Mouse (Mus musculus): ENCODE results near the gene Cyp2f2.

DNA sequence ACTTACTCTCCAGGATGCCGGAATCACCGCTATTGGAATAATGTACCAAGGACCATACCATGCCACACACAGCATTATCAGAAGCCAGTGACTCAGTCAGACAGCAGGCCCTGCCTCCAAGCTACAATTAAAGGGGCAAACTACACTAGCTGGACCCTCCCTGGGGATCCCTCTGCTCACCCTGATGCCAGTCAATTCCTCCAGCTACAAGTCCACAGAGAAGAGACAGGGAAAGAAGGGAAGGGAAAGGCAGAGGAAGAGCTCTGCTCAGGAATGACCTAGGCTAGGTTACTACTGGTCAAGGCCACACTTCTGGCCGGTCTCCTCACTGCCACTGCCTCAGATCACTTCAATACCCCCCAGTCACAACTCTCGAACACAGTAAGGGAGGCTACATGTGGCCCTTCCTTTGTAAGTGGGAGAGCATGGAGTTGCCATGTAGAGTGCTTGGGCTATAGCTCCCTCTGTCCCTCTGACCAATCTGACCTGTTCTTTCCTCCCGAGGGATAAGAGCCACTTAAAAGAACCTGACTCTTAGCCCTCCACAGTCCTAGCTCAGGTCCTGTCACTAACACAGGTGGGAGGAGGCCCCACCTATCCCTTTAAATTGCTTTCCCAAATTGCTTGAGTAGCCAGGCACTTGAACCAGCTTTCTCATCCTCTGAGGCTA lies 43.2 kb downstream of the Cyp2f2 start:
- TF ChIP-seq POLR2A (IDR thresholded peaks at IDR 0.05; ENCODE audit: low read depth, low read length) (no peak), CTCF (IDR thresholded peaks at IDR 0.05; ENCODE audit: extremely low read depth, insufficient read depth, insufficient read length, insufficient replicate concordance) (no peak)
